Mouse (Mus musculus): ENCODE results near the gene Olfr998.
"Not testable (repeated sequence)": the region's sequence is repeated elsewhere in the genome, so short reads cannot be mapped to it uniquely, and the experiment has no call there.

Gene Olfr998

DNA sequence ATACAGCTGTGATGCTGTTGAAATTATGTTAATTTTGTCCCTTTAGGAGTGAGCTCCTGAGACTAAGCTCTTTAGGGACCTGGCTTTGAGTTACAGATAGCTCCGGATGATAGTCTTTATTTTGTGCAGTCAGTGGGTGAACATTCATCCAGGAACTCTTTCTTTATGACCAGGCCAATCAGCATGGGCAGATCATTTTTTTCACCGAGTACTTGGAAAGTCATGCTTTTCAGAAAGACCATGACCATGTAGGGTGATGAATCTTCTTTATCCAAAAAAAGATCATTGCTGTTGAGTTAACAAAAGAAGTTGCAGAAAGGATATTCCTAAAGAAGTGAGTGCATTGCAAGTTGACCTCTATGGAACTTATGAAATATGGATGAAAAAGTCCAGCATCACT is at the start of gene Olfr998:
Olfr998 (plus strand) TSS at position 301 of the 400 bp plus-strand sequence.
- in situ Hi-C loops (cut with MboI, MseI): not testable (repeated sequence)

GRCm38 (mm10) chr2:85554806-85555205 is 33.9 kb upstream of the Olfr998 start:
- in situ Hi-C loops (cut with MboI, MseI): no loop called here

GRCm38 (mm10) chr2:85560226-85560625 is 28.5 kb upstream of the Olfr998 start:
- in situ Hi-C loops (cut with MboI, MseI): loop anchor here (5.0 to 10.0 kb wide), 3 partner anchors 428 to 565 kb away; no protein-coding TSS in a partner anchor

DNA sequence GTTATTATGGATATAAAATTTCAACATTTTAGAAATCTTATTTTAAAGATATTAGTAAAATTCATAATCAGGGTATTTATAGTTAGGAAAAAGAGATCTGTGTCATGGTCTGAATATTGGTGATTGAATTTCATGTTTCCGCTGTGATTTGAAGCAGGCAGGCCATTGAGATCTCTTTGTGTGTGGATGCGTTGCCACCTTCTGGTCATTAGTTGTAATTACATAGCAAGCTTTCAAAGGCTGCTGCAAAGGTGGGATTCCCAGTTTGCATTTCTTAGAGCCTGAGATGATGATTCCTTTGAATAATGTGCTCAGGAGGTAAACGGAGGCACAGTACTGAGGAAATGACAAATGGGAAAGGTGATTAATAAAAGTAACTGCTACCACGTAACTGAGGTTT is 27.6 kb upstream of the Olfr998 start:
- in situ Hi-C loops (cut with MboI, MseI): loop anchor here (5.0 to 10.0 kb wide), 3 partner anchors 429 to 566 kb away; no protein-coding TSS in a partner anchor

DNA sequence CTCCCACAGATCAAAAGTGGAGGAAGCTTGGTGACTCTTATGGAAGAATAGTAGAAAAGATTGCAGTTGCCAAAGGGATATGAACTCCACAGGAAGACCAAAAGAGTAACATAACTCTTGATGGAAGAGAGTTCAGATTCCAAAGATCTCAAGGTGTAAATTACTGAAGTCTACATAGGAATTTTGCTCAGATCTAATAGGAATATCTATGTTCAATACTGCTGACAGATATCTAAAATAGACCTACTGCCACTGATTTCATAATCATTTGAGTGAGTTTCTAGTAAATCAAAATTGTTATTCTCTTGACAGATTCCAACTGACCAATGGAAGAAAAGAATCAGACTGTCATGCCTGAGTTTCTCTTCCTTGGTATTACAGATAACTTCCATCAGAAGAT is 9.8 kb upstream of the Olfr998 start, which contains the start of gene Olfr996:
Olfr996 (plus strand) TSS at position 301 of the 400 bp plus-strand sequence.
- in situ Hi-C loops (cut with MboI, MseI): loop anchor here in 1 of 2 experiments (10.0 kb wide), 1 partner anchor 1846 kb away; no protein-coding TSS in a partner anchor

- in situ Hi-C loops (cut with MboI, MseI): no loop called here
Measured at GRCm38 (mm10) chr2:85611803-85612202, 23.1 kb downstream of the Olfr998 start, which contains the start of gene Olfr1000. Olfr1000 (minus strand) TSS chr2:85611903.

Data from T-helper 17 cell (primary cell).